Mouse (Mus musculus): Measurements from ENCODE around the gene Lcn8. TPM values are rescaled to one million over a fixed set of nuclear protein-coding genes. Genes with fewer than 3 reads are reported as not detected.

Lcn8 gene
- not detected in 2 replicates for polyA plus RNA-seq (2015; fragmentation: Nextera tagmentation; extraction: Ambion mirVana)

GRCm38 (mm10) chr2:25652902-25653301 is at the start of gene Lcn8:
TSS of gene Lcn8 (plus strand) at chr2:25653120.

GRCm38 (mm10) chr2:25607761-25608622 is 44.9 kb upstream of the Lcn8 start, which contains the start of gene Rabl6:
TSS of gene Rabl6 (minus strand) at chr2:25608521.

GRCm38 (mm10) chr2:25617578-25617977 is 35.3 kb upstream of the Lcn8 start, which contains the start of gene Ccdc183:
TSS of gene Ccdc183 (minus strand) at chr2:25617678.

GRCm38 (mm10) chr2:25621229-25622200 is 31.4 kb upstream of the Lcn8 start, which contains the start of gene Tmem141:
TSS of gene Tmem141 (minus strand) at chr2:25622005.

GRCm38 (mm10) chr2:25627811-25628210 is 25.1 kb upstream of the Lcn8 start, which contains the start of gene Fcna:
TSS of gene Fcna (minus strand) at chr2:25628030.

GRCm38 (mm10) chr2:25657652-25658051 is 4.7 kb downstream of the Lcn8 start, which contains the start of gene Lcn5:
TSS of gene Lcn5 (plus strand) at chr2:25657952.

GRCm38 (mm10) chr2:25676486-25676885 is 23.6 kb downstream of the Lcn8 start, which contains the start of gene Lcn6:
TSS of gene Lcn6 (plus strand) at chr2:25676786.

GRCm38 (mm10) chr2:25682426-25682825 is 29.5 kb downstream of the Lcn8 start, which contains the start of gene Lcn10:
TSS of gene Lcn10 (plus strand) at chr2:25682726.

GRCm38 (mm10) chr2:25699743-25700142 is 46.8 kb downstream of the Lcn8 start, which contains the start of gene Obp2a:
TSS of gene Obp2a (plus strand) at chr2:25700043.

Other genes starting within 250 kb of the Lcn8 start
- 1.7 and 2.6 TPM in 2 replicates for gene Fut7, start 229.9 kb upstream of the Lcn8 start, polyA plus RNA-seq (2015; fragmentation: Nextera tagmentation; extraction: Ambion mirVana)
- 1.5 and 1.6 TPM in 2 replicates for gene Abca2, start 224.4 kb upstream of the Lcn8 start, polyA plus RNA-seq (2015; fragmentation: Nextera tagmentation; extraction: Ambion mirVana)
- 4.8 and 4.9 TPM in 2 replicates for gene Clic3, start 196.3 kb upstream of the Lcn8 start, polyA plus RNA-seq (2015; fragmentation: Nextera tagmentation; extraction: Ambion mirVana)
- 22.5 and 28.9 TPM in 2 replicates for gene Paxx, start 192.0 kb upstream of the Lcn8 start, polyA plus RNA-seq (2015; fragmentation: Nextera tagmentation; extraction: Ambion mirVana)
- gene Ptgds, start 183.1 kb upstream of the Lcn8 start, polyA plus RNA-seq (2015; fragmentation: Nextera tagmentation; extraction: Ambion mirVana) = 1.7 and 2.4 TPM in 2 replicates
- gene Lcn12, start 159.2 kb upstream of the Lcn8 start, polyA plus RNA-seq (2015; fragmentation: Nextera tagmentation; extraction: Ambion mirVana) = not detected in 2 replicates
- gene Fbxw5, start 152.4 kb upstream of the Lcn8 start, polyA plus RNA-seq (2015; fragmentation: Nextera tagmentation; extraction: Ambion mirVana) = 30.8 and 34.7 TPM in 2 replicates
- 2.9 and 3.8 TPM in 2 replicates for gene C8g, start 151.4 kb upstream of the Lcn8 start, polyA plus RNA-seq (2015; fragmentation: Nextera tagmentation; extraction: Ambion mirVana)
- 19.0 and 19.7 TPM in 2 replicates for gene Traf2, start 106.2 kb upstream of the Lcn8 start, polyA plus RNA-seq (2015; fragmentation: Nextera tagmentation; extraction: Ambion mirVana)
- 166 and 189 TPM in 2 replicates for gene Edf1, start 95.3 kb upstream of the Lcn8 start, polyA plus RNA-seq (2015; fragmentation: Nextera tagmentation; extraction: Ambion mirVana)
- 0.29 and 0.80 TPM in 2 replicates for gene Mamdc4, start 78.3 kb upstream of the Lcn8 start, polyA plus RNA-seq (2015; fragmentation: Nextera tagmentation; extraction: Ambion mirVana)
- 52.5 and 57.5 TPM in 2 replicates for gene Phpt1, start 77.9 kb upstream of the Lcn8 start, polyA plus RNA-seq (2015; fragmentation: Nextera tagmentation; extraction: Ambion mirVana)
- 0.02 and 0.45 TPM in 2 replicates for gene Ajm1, start 71.4 kb upstream of the Lcn8 start, polyA plus RNA-seq (2015; fragmentation: Nextera tagmentation; extraction: Ambion mirVana)
- 31.4 and 36.5 TPM in 2 replicates for gene Rabl6, start 44.6 kb upstream of the Lcn8 start, polyA plus RNA-seq (2015; fragmentation: Nextera tagmentation; extraction: Ambion mirVana)
- 0.13 and 0.16 TPM in 2 replicates for gene Ccdc183, start 35.4 kb upstream of the Lcn8 start, polyA plus RNA-seq (2015; fragmentation: Nextera tagmentation; extraction: Ambion mirVana)
- 10.7 and 15.0 TPM in 2 replicates for gene Tmem141, start 31.1 kb upstream of the Lcn8 start, polyA plus RNA-seq (2015; fragmentation: Nextera tagmentation; extraction: Ambion mirVana)
- 24.5 and 35.1 TPM in 2 replicates for gene Fcna, start 25.1 kb upstream of the Lcn8 start, polyA plus RNA-seq (2015; fragmentation: Nextera tagmentation; extraction: Ambion mirVana)
- gene Lcn5, start 4.8 kb downstream of the Lcn8 start, polyA plus RNA-seq (2015; fragmentation: Nextera tagmentation; extraction: Ambion mirVana) = not detected in 2 replicates
- gene Lcn6, start 23.7 kb downstream of the Lcn8 start, polyA plus RNA-seq (2015; fragmentation: Nextera tagmentation; extraction: Ambion mirVana) = not detected in 2 replicates
- gene Lcn10, start 29.6 kb downstream of the Lcn8 start, polyA plus RNA-seq (2015; fragmentation: Nextera tagmentation; extraction: Ambion mirVana) = not detected in 2 replicates
- gene Obp2a, start 46.9 kb downstream of the Lcn8 start, polyA plus RNA-seq (2015; fragmentation: Nextera tagmentation; extraction: Ambion mirVana) = not detected in 2 replicates
- 18.2 and 23.9 TPM in 2 replicates for gene Bmyc, start 53.6 kb downstream of the Lcn8 start, polyA plus RNA-seq (2015; fragmentation: Nextera tagmentation; extraction: Ambion mirVana)
- not detected in 2 replicates for gene Obp2b, start 83.9 kb downstream of the Lcn8 start, polyA plus RNA-seq (2015; fragmentation: Nextera tagmentation; extraction: Ambion mirVana)
- gene Lcn3, start 112.4 kb downstream of the Lcn8 start, polyA plus RNA-seq (2015; fragmentation: Nextera tagmentation; extraction: Ambion mirVana) = not detected in 2 replicates
- gene Lcn11, start 123.9 kb downstream of the Lcn8 start, polyA plus RNA-seq (2015; fragmentation: Nextera tagmentation; extraction: Ambion mirVana) = not detected in 2 replicates
- gene Gm13539, start 129.1 kb downstream of the Lcn8 start, polyA plus RNA-seq (2015; fragmentation: Nextera tagmentation; extraction: Ambion mirVana) = not detected in 2 replicates
- gene Glt6d1, start 162.7 kb downstream of the Lcn8 start, polyA plus RNA-seq (2015; fragmentation: Nextera tagmentation; extraction: Ambion mirVana) = not detected in 2 replicates
- gene Lcn9, start 170.0 kb downstream of the Lcn8 start, polyA plus RNA-seq (2015; fragmentation: Nextera tagmentation; extraction: Ambion mirVana) = not detected in 2 replicates
- gene Sohlh1, start 194.1 kb downstream of the Lcn8 start, polyA plus RNA-seq (2015; fragmentation: Nextera tagmentation; extraction: Ambion mirVana) = 0.12 TPM in 1 of 2 replicates, not detected in the other
- 0.05 and 0.16 TPM in 2 replicates for gene Kcnt1, start 210.6 kb downstream of the Lcn8 start, polyA plus RNA-seq (2015; fragmentation: Nextera tagmentation; extraction: Ambion mirVana)